Mouse (Mus musculus): ENCODE data around the gene Zfp617.
"Not testable (repeated sequence)": the region's sequence is repeated elsewhere in the genome, so short reads cannot be mapped to it uniquely, and the experiment has no call there.

Gene Zfp617

DNA sequence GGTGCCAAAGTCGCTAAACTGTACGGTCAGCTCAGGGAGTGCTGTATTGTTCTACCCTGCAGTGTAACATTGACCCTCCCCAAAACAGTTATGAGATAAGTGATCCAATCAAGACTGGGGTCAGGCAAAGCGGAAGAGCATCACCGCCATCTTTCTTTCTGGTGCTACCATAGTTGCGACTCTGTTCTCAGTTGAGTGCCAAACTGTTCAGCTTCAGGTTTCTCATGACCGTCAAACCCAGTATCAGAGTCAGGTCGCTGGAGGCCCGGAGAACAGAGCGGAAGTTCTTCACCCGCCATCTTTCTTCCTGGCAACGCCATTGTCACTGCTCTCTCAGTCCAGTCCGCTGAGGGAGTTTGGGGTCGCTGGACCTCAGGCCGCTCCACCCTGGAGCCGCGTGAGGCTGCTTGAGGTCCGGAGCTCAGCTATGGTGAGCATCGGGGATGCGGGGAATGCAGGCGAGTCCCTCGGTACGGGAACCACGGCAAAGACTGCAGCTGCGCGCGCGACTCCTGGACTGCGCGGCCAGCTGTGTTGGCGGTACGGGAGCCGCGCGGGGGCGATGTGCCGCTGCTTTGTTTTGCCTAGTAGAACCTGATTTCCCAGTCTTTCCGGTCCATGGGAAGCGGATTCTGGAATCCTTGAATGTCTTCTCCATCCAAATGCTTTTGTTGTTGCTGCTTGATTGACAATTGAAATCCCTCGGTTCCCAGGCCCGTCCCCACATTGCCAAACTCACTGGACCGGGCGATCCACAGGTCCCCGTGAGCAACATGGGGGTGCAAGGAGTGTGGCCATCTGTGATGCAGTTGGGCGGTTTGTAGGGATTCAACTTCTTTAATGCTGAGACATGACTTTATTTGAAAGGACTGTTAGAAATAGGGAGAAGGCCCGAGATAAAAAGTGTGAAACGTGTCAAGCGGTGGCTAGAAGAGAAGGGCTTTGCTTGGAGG is at the start of gene Zfp617, which contains the start of gene Zfp882:
TSS of gene Zfp617 (plus strand) at position 327 of the 953 bp plus-strand sequence.
TSS of gene Zfp882 (plus strand) at position 300 of the 953 bp plus-strand sequence.
- Histone ChIP-seq H3K4me1 (replicated peaks; ENCODE audit: low read depth, low read length) (0 out of 2 replicates have a peak, but pooled peaks cover 6% of the 10 kb centered on the region), H3K4me3 (replicated peaks; ENCODE audit: low read length) (peak within 1 kb of the TSS; percentile 89), H3K27me3 (ENCODE audit: insufficient read depth, low read length) (no peaks in the 10 kb centered on the region), H3K36me3 (ENCODE audit: insufficient read depth, low read length) (peaks cover 2% of the 10 kb centered on the region; the same call in 1 of the 2 replicates), H3K9me3 (ENCODE audit: low read length) (peaks cover 35% of the 10 kb centered on the region)
- TF ChIP-seq NANOG (IDR thresholded peaks at IDR 0.05; ENCODE audit: borderline replicate concordance, low read length) (no peak), CTCF (conservative IDR thresholded peaks at IDR 0.05; ENCODE audit: low read length) (no peak), POU5F1 (IDR thresholded peaks at IDR 0.05; ENCODE audit: borderline replicate concordance, low read length) (no peak)

DNA sequence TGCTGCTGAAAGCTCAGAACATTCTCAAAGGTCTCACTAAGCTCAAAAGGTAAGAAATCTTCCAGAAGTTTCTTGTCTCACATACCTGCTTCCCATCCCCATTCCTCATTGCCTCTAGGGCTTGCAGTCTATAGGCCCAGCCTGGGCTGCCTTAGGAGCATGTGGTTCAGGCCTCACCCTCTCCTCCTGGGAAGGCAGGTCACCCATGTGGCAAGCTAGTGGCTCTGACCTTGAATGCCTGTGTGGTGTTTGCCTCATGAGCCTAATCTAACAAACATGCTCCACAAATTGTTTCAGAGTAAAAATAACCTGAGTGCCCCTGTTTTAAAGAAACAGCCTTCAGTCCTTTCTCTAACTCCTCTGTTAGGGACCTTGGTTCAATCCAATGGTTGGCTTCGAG is 46.9 kb upstream of the Zfp617 start:
- H3K4me3 ChIP-seq (replicated peaks; ENCODE audit: low read length); H3K9me3 ChIP-seq (ENCODE audit: low read length); H3K4me1 ChIP-seq (replicated peaks; ENCODE audit: low read depth, low read length); H3K27me3 ChIP-seq (ENCODE audit: insufficient read depth, low read length); H3K36me3 ChIP-seq (ENCODE audit: insufficient read depth, low read length): not testable (repeated sequence)

DNA sequence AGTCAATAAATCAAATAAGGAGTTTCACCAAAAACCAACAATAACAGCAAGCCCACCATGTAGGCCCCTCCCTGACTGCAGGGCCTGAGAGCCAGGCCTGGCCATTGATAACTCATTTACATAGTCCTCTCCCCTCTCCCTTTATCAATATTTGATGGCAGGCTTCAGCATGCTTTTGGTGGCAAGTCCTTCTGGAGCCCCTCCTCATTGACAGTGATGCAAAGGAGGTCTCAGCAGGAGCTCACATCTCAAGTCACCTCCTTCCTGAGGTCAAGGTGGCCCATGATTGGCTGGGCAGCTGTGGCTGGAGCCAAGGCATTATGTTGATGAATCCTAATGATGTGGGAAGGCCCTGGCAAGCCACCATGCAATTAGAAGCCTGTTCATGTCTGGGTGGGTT is 46.4 kb upstream of the Zfp617 start:
- not testable (repeated sequence) for H3K27me3 ChIP-seq (ENCODE audit: insufficient read depth, low read length); H3K4me1 ChIP-seq (replicated peaks; ENCODE audit: low read depth, low read length); H3K36me3 ChIP-seq (ENCODE audit: insufficient read depth, low read length); H3K4me3 ChIP-seq (replicated peaks; ENCODE audit: low read length); H3K9me3 ChIP-seq (ENCODE audit: low read length)

DNA sequence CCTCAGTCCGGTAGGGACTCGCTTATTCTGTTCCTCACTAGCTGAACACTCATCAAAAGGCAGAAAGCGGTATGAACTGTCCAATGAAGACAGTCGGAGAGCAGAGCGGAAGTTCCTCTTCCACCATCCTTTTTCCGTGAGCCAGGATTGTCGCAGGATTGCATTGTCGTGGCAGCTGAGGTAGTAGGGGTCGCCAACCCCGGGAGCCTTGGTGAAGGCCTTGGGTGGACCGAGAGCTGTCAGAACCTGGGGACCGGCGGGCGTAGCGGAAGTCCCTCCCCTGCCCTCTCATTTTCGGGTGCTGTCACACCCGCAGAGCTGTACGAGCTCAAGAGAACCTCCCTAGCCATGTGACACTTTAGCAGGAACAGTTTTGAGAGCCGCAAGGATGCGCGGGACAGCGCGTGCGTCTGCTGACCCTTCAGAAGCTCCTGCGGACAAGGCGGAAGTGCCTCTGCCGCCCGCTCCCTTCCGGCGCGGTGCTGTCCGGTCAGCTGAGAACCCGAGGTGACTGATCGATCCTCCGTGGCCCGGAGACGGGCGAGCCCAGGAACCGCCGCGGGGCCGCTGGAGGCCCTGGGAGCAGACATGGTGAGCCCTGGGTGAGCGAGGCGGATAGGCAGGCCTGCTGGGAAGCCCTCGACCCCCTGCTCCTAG is 26.7 kb upstream of the Zfp617 start, which contains the start of gene Zfp709:
TSS of gene Zfp709 (plus strand) at position 402 of the 657 bp plus-strand sequence.
- H3K9me3 ChIP-seq (ENCODE audit: low read length): peaks cover 19% of the 10 kb centered on the region
- peak within 1 kb of the TSS; percentile 88 for H3K4me3 ChIP-seq (replicated peaks; ENCODE audit: low read length)
- TF ChIP-seq NANOG (IDR thresholded peaks at IDR 0.05; ENCODE audit: borderline replicate concordance, low read length) (no peak), POU5F1 (IDR thresholded peaks at IDR 0.05; ENCODE audit: borderline replicate concordance, low read length) (no peak), CTCF (conservative IDR thresholded peaks at IDR 0.05; ENCODE audit: low read length) (no peak)
- no peaks in the 10 kb centered on the region for H3K4me1 ChIP-seq (replicated peaks; ENCODE audit: low read depth, low read length)
- peaks cover 10% of the 10 kb centered on the region; the same call in 1 of the 2 replicates for H3K27me3 ChIP-seq (ENCODE audit: insufficient read depth, low read length)
- H3K36me3 ChIP-seq (ENCODE audit: insufficient read depth, low read length): 0 out of 2 replicates have a peak, but pooled peaks cover 7% of the 10 kb centered on the region

DNA sequence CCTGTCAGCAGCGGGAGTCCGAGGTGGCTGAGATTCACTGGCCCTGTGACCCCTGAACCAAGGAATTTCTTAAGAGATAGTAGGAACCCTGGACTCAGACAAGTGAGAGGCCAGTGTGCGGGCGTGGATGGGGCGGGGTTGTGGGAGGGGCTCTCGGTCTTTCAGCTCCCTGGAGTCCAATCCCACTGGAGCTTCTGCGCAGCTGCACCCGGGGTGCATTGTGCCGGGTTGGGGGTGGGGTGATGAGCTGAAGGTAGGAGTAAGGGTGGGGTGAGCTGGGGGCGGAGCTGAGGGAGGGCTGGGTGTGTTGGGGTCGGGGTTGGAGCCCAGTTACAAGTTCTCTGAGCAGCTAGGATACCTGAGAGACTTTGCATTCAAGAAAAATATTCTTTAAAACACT is 7.8 kb upstream of the Zfp617 start:
- Histone ChIP-seq H3K9me3 (ENCODE audit: low read length) (peaks cover 38% of the 10 kb centered on the region), H3K4me3 (replicated peaks; ENCODE audit: low read length) (peak overlapping the region; percentile 29; the same call in 1 of the 2 replicates), H3K4me1 (replicated peaks; ENCODE audit: low read depth, low read length) (peaks cover 10% of the 10 kb centered on the region; the same call in 1 of the 2 replicates)
- not testable (repeated sequence) for H3K36me3 ChIP-seq (ENCODE audit: insufficient read depth, low read length); H3K27me3 ChIP-seq (ENCODE audit: insufficient read depth, low read length)

DNA sequence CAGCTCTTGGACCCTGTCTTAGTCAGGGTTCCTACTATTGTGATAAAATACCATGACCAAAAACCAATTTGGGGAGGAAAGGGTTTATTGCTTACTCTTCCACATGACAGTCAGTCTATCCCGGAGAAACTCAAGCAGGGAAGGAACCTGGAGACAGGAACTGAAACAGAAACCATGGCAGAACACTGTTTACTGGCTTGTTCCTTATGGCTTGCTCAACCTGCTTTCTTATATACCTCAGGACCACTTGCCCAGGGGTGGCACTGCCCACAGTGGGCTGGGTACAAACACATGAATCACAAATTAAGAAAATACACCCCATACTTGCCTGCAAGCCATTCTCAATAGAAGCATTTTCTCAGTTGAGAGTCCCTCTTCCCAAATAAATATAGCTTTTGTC is 5.4 kb upstream of the Zfp617 start:
- H3K27me3 ChIP-seq (ENCODE audit: insufficient read depth, low read length); H3K36me3 ChIP-seq (ENCODE audit: insufficient read depth, low read length); H3K4me3 ChIP-seq (replicated peaks; ENCODE audit: low read length): not testable (repeated sequence)
- Histone ChIP-seq H3K9me3 (ENCODE audit: low read length) (peaks cover 59% of the 10 kb centered on the region), H3K4me1 (replicated peaks; ENCODE audit: low read depth, low read length) (peaks cover 10% of the 10 kb centered on the region; the same call in 1 of the 2 replicates)

DNA sequence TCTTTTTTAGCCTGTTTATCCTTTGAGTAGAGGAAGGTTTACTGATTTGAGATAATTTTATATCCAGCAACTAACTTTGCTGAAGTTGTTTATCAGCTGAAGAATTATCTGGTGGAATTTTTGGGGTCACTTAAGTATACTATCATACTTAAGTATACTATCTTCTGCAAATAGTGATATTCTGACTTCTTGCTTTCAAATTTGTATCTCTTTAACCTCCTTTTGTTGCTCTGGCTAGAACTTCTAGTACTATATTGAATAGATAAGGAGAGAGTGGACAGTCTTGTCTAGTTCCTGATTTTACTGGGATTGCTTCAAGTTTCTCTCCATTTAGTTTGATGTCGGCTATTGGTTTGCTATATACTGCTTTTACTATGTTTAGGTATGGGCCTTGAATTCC is 1.6 kb upstream of the Zfp617 start:
- H3K36me3 ChIP-seq (ENCODE audit: insufficient read depth, low read length): no peaks in the 10 kb centered on the region
- H3K4me1 ChIP-seq (replicated peaks; ENCODE audit: low read depth, low read length): 0 out of 2 replicates have a peak, but pooled peaks cover 6% of the 10 kb centered on the region
- TF ChIP-seq CTCF (conservative IDR thresholded peaks at IDR 0.05; ENCODE audit: low read length): no peak
- TF ChIP-seq POU5F1 (IDR thresholded peaks at IDR 0.05; ENCODE audit: borderline replicate concordance, low read length): no peak
- no peak for TF ChIP-seq NANOG (IDR thresholded peaks at IDR 0.05; ENCODE audit: borderline replicate concordance, low read length)
- H3K27me3 ChIP-seq (ENCODE audit: insufficient read depth, low read length): no peaks in the 10 kb centered on the region
- peaks cover 52% of the 10 kb centered on the region for H3K9me3 ChIP-seq (ENCODE audit: low read length)
- H3K4me3 ChIP-seq (replicated peaks; ENCODE audit: low read length): no peak overlapping the region

DNA sequence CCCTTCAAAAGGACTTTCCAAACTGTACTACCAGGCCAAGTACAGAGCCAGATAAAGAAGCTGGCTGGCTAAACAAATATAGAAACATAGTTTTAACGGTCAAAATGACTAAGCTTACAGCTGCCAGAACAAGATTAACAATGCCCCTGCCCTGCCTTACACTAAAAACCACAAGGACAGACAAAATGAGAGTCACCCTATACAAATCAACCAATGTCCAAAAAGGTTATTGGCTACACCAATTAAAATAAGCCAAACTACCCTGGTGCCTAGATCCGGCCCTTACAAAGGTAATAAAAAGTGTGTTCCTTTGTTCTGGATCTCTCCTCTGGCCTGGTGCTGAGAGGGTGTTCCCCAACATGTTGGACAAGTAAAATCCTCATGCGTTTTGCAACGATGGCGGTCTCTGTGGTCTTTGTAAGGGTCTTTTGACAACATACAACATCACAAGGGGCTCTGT is 607 bp upstream of the Zfp617 start:
- Histone ChIP-seq H3K36me3 (ENCODE audit: insufficient read depth, low read length) (no peaks in the 10 kb centered on the region), H3K4me3 (replicated peaks; ENCODE audit: low read length) (peak overlapping the region; percentile 89), H3K27me3 (ENCODE audit: insufficient read depth, low read length) (no peaks in the 10 kb centered on the region), H3K9me3 (ENCODE audit: low read length) (peaks cover 42% of the 10 kb centered on the region), H3K4me1 (replicated peaks; ENCODE audit: low read depth, low read length) (0 out of 2 replicates have a peak, but pooled peaks cover 6% of the 10 kb centered on the region)
- TF ChIP-seq POU5F1 (IDR thresholded peaks at IDR 0.05; ENCODE audit: borderline replicate concordance, low read length) (no peak), CTCF (conservative IDR thresholded peaks at IDR 0.05; ENCODE audit: low read length) (no peak), NANOG (IDR thresholded peaks at IDR 0.05; ENCODE audit: borderline replicate concordance, low read length) (no peak)

DNA sequence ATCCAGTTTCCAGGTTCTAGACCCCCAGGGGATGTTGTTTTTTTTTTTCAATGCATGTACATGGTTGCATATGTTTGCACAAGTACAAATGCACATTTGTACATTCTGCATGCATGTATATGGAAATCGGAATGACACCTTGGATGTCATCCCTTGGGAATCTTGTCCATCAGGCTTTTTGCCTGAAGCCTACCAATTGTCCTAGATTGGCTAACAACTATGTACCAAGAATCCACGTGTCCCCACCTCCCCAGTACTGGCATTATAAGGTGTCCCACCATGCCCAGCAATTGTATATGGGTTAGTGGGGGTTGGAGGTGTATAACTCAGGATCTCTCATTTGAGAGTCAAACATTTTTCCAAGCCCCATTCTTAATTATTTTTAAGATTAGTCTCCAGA is 3.9 kb downstream of the Zfp617 start:
- Histone ChIP-seq H3K4me1 (replicated peaks; ENCODE audit: low read depth, low read length) (0 out of 2 replicates have a peak, but pooled peaks cover 6% of the 10 kb centered on the region), H3K4me3 (replicated peaks; ENCODE audit: low read length) (no peak overlapping the region), H3K27me3 (ENCODE audit: insufficient read depth, low read length) (no peaks in the 10 kb centered on the region), H3K9me3 (ENCODE audit: low read length) (peaks cover 10% of the 10 kb centered on the region), H3K36me3 (ENCODE audit: insufficient read depth, low read length) (peaks cover 18% of the 10 kb centered on the region)
- TF ChIP-seq NANOG (IDR thresholded peaks at IDR 0.05; ENCODE audit: borderline replicate concordance, low read length) (no peak), POU5F1 (IDR thresholded peaks at IDR 0.05; ENCODE audit: borderline replicate concordance, low read length) (no peak), CTCF (conservative IDR thresholded peaks at IDR 0.05; ENCODE audit: low read length) (no peak)

Measured in E14TG2a.4 (cell line).